Mouse (Mus musculus): ENCODE measurements at regions not wholly inside any gene's neighbourhood (a gene's known extent, or its start where the extent isn't known, plus 50 kb on each side); places are given as distances from the start of the nearest gene placed in this dataset.

- no peak for ATAC-seq (replicated peaks; ENCODE audit: poor library complexity, severe bottlenecking)
Observed at GRCm38 (mm10) chr13:115308586-115308985, 206.8 kb upstream of the Itga1 start.

GRCm38 (mm10) chr13:115287371-115287770 is 185.6 kb upstream of the Itga1 start:
- ATAC-seq (replicated peaks; ENCODE audit: poor library complexity, severe bottlenecking) = peak; percentile 53; the same call in 1 of the 2 replicates

GRCm38 (mm10) chr13:115266164-115266563 is 164.4 kb upstream of the Itga1 start:
- ATAC-seq (replicated peaks; ENCODE audit: poor library complexity, severe bottlenecking) = no peak

GRCm38 (mm10) chr13:115257345-115257744 is 155.6 kb upstream of the Itga1 start:
- ATAC-seq (replicated peaks; ENCODE audit: poor library complexity, severe bottlenecking) = no peak

GRCm38 (mm10) chr13:115252541-115252940 is 150.8 kb upstream of the Itga1 start:
- no peak for ATAC-seq (replicated peaks; ENCODE audit: poor library complexity, severe bottlenecking)

- ATAC-seq (replicated peaks; ENCODE audit: poor library complexity, severe bottlenecking) = no peak
Observed at GRCm38 (mm10) chr13:115231981-115232380, 130.2 kb upstream of the Itga1 start.

GRCm38 (mm10) chr13:115230494-115230893 is 128.7 kb upstream of the Itga1 start:
- ATAC-seq (replicated peaks; ENCODE audit: poor library complexity, severe bottlenecking) = peak; percentile 87

- ATAC-seq (replicated peaks; ENCODE audit: poor library complexity, severe bottlenecking) = no peak
Observed at GRCm38 (mm10) chr13:115226824-115227223, 125.1 kb upstream of the Itga1 start.

- no peak for ATAC-seq (replicated peaks; ENCODE audit: poor library complexity, severe bottlenecking)
Observed at GRCm38 (mm10) chr13:115219701-115220100, 117.9 kb upstream of the Itga1 start.

GRCm38 (mm10) chr13:115211285-115211684 is 109.5 kb upstream of the Itga1 start:
- no peak for ATAC-seq (replicated peaks; ENCODE audit: poor library complexity, severe bottlenecking)

GRCm38 (mm10) chr13:115210643-115211208 is 109.0 kb upstream of the Itga1 start:
- peak; percentile 55 for ATAC-seq (replicated peaks; ENCODE audit: poor library complexity, severe bottlenecking)

GRCm38 (mm10) chr13:115209402-115210192 is 107.8 kb upstream of the Itga1 start:
- ATAC-seq (replicated peaks; ENCODE audit: poor library complexity, severe bottlenecking) = peak; percentile 90

- ATAC-seq (replicated peaks; ENCODE audit: poor library complexity, severe bottlenecking) = no peak
Observed at GRCm38 (mm10) chr13:115206723-115207122, 105.0 kb upstream of the Itga1 start.

- no peak for ATAC-seq (replicated peaks; ENCODE audit: poor library complexity, severe bottlenecking)
Observed at GRCm38 (mm10) chr13:115199166-115199565, 97.4 kb upstream of the Itga1 start.

GRCm38 (mm10) chr13:115188066-115188465 is 86.3 kb upstream of the Itga1 start:
- ATAC-seq (replicated peaks; ENCODE audit: poor library complexity, severe bottlenecking) = no peak

- 0 out of 2 replicates have a peak, but pooled peaks have one; percentile 30 for ATAC-seq (replicated peaks; ENCODE audit: poor library complexity, severe bottlenecking)
Observed at GRCm38 (mm10) chr13:115187356-115187755, 85.6 kb upstream of the Itga1 start.

GRCm38 (mm10) chr13:115182211-115182870 is 80.6 kb upstream of the Itga1 start:
- ATAC-seq (replicated peaks; ENCODE audit: poor library complexity, severe bottlenecking) = no peak

GRCm38 (mm10) chr13:115178175-115178917 is 76.6 kb upstream of the Itga1 start:
- peak; percentile 95 for ATAC-seq (replicated peaks; ENCODE audit: poor library complexity, severe bottlenecking)

GRCm38 (mm10) chr13:115171347-115172062 is 69.7 kb upstream of the Itga1 start:
- ATAC-seq (replicated peaks; ENCODE audit: poor library complexity, severe bottlenecking) = peak; percentile 73

GRCm38 (mm10) chr13:115165981-115166380 is 64.2 kb upstream of the Itga1 start:
- ATAC-seq (replicated peaks; ENCODE audit: poor library complexity, severe bottlenecking) = no peak

Measured in granulocyte monocyte progenitor cell, adult 5-6 weeks (primary cell).